Mouse (Mus musculus) monocyte, adult 5-6 weeks (primary cell): Measurements from ENCODE around the gene Chic2. TPM values are rescaled to one million over a fixed set of nuclear protein-coding genes. Genes with fewer than 3 reads are reported as not detected.

Source experiments
- ATAC-seq: fragments of 153-309, 156-312 bp; replicated peaks from 2 replicates; pipeline ENCODE4 v1.8.0; 2017; ENCODE audit warnings: mild to moderate bottlenecking; ENCODE audit not compliant: low TSS enrichment, insufficient number of reproducible peaks, severe bottlenecking, poor library complexity, low FRiP score
- total RNA-seq: library from RNA; stranded (forward); fragments of 200-1000, 200-491, 200-594 nt; gene quantifications from 3 replicates; pipeline ENCODE4 v1.2.3, GENCODE M21; 2017

The Chic2 gene
- total RNA-seq, 1 experiment from 2014 or later: 58.3 TPM

- no peak for ATAC-seq
These were observed 26.2 kb upstream of the Chic2 start for GRCm38 (mm10) chr5:75070656-75071375.

DNA sequence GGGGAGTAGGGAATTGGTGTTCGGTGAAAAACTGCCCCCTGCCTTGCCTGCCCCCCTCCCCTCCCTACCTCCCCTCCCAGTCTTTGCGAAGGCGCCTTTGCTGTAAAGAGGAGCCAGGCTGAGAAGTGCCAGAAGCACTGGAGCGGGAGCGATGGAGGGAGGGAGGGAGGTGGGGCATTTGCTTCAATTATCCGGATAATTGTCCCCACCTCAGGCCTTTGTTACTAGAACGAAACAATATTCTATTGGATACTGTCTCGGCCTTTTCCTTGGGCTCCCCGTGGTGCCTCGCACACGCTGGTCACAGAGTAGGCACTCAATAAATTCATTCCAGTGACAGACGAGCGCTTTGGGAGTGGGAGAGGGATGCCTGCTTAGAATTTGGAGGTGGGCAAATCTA, 25.6 kb upstream of the Chic2 start:
- ATAC-seq: no peak

- ATAC-seq: 0 out of 2 replicates have a peak, but pooled peaks have one; percentile 31
These were observed 22.7 kb upstream of the Chic2 start for GRCm38 (mm10) chr5:75067125-75067756.

DNA sequence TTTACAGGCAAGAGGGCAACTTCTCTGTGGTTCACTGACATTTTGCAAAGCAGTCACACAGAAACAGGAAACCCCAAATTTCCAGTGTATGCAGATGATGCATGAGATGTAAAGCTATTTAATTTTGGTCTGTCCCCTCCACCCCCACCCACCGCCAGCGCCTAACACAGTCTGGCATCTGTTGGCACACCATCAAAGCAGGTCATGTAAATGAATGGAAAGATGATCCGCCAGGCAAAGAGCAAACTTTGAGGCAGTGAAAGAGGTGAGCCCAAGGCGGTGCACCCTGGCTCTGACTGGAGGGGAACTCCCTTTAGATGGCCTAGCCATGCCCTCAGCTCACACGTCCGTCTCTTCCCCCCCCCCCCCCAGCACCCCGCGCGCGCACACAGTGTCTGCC, 22.1 kb upstream of the Chic2 start:
- 0 out of 2 replicates have a peak, but pooled peaks have one; percentile 27 for ATAC-seq

DNA sequence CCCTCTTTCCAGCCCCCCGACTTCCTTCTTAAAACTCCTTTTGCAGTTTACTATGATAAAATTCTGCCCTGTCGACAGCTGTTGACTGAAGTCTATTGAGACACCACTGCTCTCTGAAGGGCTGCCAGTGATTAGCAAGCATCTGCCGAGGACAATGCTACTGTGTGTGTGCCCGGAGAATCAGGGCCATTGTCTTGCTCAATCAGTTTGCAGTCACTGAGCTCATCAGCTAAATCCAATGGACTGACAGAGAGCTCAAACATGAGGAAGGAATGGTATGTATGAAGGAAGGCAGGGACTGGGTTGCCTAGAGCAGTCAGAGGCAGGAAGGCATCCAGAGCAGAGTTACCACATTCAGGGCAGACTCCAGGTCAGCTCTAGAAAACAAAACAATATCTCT, 18.6 kb upstream of the Chic2 start:
- no peak for ATAC-seq

GRCm38 (mm10) chr5:75051109-75051508, 6.5 kb upstream of the Chic2 start:
- ATAC-seq: no peak

GRCm38 (mm10) chr5:75046681-75047321, 2.2 kb upstream of the Chic2 start:
- no peak for ATAC-seq

GRCm38 (mm10) chr5:75045371-75045770, 797 bp upstream of the Chic2 start:
- no peak for ATAC-seq

- no peak for ATAC-seq
These were observed 813 bp downstream of the Chic2 start for GRCm38 (mm10) chr5:75043621-75044301.

DNA sequence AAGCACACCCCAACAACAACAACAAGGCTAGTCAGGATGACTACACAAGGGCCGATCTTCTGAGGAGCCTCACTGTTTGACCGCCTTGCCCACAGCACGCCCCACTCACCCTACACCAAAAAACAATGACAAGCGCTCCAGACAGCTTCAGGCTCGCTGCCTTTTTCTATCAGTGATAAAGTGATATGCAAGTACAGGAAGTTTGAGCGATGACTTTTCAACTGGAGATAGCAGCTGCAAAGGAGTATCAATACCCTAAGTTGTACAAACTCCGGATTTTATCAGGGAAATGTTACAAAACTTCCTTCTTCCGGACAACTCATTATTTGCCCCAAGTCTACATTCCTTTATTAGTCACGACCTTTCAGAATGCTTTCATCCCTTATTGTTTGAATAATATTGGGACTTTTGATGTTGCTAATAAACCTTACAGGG, 1.5 kb downstream of the Chic2 start:
- ATAC-seq: no peak; the same call in 1 of the 2 replicates

GRCm38 (mm10) chr5:75039307-75039706, 5.3 kb downstream of the Chic2 start:
- ATAC-seq: no peak

DNA sequence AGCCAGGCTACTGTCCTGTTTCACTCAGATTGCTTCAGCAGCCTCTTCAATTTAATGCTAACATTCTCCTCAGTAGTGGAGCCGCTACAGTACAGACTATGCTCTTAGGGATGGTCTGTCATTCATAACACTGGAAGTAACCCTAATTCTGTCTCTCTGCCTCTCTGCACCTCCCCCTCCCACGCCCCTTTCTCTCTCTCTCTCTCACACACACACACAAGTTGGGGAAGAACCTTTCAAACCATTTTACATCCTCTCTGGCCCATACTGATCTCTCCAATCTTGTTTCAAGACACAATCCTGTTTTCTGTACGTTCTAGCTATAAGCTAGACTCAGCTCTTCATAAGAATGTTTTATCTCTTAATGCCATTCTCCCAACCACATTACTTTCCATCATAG, 9.1 kb downstream of the Chic2 start:
- ATAC-seq: no peak

- no peak for ATAC-seq
These were observed 29.8 kb downstream of the Chic2 start for GRCm38 (mm10) chr5:75014768-75015167.

- ATAC-seq: no peak
These were observed 31.7 kb downstream of the Chic2 start for GRCm38 (mm10) chr5:75012771-75013421.

- no peak for ATAC-seq
These were observed 32.4 kb downstream of the Chic2 start for GRCm38 (mm10) chr5:75011985-75012738.

- ATAC-seq: no peak
These were observed 39.8 kb downstream of the Chic2 start for GRCm38 (mm10) chr5:75004755-75005154.

DNA sequence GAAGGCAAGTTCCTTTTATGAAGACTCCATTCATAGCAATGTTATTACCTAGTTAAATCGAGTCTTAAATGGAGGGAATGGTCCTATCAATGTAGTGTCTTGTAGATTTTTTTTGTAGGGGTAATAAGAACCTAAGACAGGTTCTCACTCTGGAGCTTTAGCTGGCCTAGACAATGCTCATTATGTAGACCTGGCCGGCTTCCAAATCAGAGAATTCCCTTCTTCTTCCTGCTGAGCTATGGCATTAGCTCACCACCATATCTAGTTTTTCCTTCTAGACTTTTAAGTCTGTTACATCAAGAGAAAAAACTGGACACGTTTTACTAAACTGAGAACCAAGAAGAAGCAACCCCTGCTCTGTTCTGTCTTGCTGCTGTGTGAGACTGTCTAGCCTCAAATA, 42.5 kb downstream of the Chic2 start:
- no peak for ATAC-seq
